Mouse (Mus musculus): ENCODE results near the gene Swsap1.

The Swsap1 gene

DNA sequence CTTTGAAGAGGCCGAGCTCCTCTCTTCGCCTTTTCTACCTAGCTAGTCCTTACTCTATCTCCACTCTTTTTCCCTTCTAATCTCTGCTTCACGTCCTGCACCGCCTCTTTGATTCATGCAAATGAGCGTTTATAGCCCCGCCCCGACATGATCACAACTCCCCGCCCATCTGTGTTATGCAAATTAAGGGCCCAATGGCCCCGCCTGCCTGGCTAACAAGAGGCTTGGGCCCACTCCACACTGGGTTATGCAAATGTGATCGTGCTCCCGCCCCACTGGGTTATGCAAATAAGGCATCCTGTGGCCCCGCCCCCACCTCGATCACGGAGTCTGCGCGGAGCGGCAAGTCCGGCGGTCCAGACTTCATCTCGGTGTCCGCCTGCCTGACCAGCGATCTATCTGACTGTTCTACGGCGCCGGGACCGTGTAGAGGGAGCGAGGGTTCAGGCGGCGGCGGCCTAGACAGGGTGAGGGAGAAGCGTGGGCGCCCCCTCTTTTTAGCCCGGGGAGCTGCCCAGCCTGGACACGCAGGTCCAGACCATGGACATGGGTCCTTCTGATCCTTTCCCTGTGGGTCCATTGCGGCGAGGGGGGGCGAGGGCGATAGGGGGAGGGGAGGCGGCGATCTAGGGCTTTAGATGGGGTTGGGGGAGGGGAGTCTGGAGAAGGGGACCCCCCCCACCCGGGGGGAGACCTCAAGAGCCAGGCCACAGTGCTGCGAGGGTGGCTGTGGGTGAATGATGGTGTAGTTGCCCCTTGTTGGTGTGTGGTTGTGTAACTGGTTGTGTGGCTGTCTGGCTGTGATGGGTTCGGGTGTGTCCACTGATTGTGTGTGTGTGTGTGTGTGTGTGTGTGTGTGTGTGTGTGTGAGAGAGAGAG is 18.6 kb upstream of the Swsap1 start, which contains the start of gene Plppr2:
Gene Plppr2, plus strand, starts transcription at position 342 of the 879 bp plus-strand sequence.
- DNase-seq (ENCODE audit: low read depth): peak; percentile 91

DNA sequence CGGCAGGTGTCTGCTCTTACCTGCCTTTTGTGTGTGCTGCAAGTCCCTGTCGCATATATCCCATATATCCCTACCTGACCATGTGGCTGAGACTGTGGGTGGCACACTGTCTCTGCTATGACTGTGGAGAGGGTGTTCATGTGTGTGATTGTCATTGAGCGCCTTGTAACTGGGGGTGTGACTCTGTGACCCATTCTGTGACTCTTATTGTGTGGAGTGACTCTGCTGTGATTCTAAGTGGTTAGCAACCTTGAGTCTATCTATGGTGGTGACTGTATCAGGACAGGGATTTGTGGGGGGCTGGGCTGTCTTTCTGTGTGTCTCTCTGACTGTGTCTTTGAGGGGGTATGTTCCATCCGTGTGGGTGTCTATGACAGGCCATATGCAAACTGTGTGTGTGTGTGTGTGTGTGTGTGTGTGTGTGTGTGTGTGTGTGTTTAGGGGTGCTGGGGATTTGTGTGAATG is 17.8 kb upstream of the Swsap1 start:
- DNase-seq (ENCODE audit: low read depth): no peak

- DNase-seq (ENCODE audit: low read depth): no peak
Measured at GRCm38 (mm10) chr9:21938234-21938855, 17.2 kb upstream of the Swsap1 start.

DNA sequence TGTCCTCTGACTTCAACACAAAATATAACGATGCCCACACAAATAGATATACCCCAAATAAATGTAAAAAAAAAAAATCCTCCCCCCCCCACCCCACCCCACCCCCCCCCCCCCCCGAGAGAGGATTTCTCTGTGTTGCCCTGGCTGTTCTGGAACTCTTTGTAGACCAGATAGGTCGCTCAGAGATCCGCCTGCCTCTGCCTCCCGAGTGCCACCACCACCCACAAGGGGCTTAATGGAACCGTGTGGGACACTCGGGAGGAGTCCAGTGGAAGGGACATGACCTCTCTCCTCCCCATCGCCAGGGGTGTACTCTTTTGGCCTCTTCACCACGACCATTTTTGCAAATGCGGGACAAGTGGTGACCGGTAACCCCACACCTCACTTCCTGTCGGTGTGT is 12.5 kb upstream of the Swsap1 start:
- no peak for DNase-seq (ENCODE audit: low read depth)

DNA sequence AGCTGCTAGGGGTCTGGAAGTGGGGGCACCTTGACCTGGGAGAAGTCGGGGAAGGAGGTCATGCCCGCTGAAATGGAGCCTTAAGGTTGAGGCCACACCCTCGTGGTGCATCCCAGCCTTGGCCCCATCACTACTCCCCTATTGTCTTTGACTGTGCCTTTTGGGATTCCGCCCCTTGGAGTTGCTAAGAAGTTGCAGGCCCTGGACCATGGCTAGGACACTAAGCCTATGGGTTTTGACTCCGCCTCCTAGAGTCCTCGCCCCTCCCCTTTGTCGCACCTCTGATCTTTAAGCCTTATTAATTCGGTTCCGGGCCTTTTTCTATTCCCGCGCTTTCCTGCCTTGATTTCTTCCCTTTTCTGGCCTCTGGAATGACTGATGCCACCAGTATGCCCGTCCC is 11.9 kb upstream of the Swsap1 start:
- DNase-seq (ENCODE audit: low read depth): no peak

- DNase-seq (ENCODE audit: low read depth): no peak
Measured at GRCm38 (mm10) chr9:21944267-21944666, 11.3 kb upstream of the Swsap1 start.

GRCm38 (mm10) chr9:21947540-21948130 is 7.9 kb upstream of the Swsap1 start:
- DNase-seq (ENCODE audit: low read depth): no peak

GRCm38 (mm10) chr9:21948146-21948545 is 7.4 kb upstream of the Swsap1 start:
- DNase-seq (ENCODE audit: low read depth): no peak

GRCm38 (mm10) chr9:21948790-21949189 is 6.8 kb upstream of the Swsap1 start:
- DNase-seq (ENCODE audit: low read depth): no peak

DNA sequence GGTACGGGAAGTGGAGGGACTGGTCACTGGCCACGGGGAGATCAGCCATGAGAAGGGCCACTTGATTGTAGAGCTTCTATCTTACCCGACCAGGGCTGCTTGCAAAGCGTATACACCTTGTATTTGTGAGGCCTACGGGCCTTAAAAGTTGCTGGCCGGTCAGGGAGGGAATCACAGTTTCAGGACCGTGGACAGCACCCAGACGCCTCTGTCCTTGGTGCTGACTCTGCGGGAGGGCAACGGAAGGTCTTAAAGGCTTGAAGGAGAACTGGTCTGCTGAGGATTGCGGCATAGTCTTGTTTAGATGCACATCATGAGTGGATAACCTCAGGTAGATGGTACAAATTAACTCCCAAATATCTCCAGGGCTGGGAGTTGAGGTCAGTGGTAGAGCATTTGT is 5.2 kb upstream of the Swsap1 start:
- peak; percentile 70 for DNase-seq (ENCODE audit: low read depth)

DNA sequence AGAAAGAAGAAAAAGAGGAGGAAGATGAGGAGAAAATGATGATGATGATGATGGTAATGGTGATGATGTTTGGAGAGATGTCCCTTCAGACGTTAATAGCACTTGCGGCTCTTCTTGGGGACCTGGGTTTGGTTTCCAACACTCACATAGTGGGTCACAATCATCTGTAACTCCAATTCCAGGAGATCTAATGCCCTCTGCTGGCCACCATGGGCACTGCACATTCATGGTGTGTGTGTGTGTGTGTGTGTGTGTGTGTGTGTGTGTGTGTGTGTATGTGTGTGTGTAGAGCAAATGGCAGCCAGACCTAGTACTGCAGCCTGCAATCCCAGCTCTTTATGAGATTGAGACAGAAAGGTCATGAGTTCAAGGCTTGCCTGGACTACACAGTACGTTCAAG is 3.6 kb upstream of the Swsap1 start:
- no peak for DNase-seq (ENCODE audit: low read depth)

DNA sequence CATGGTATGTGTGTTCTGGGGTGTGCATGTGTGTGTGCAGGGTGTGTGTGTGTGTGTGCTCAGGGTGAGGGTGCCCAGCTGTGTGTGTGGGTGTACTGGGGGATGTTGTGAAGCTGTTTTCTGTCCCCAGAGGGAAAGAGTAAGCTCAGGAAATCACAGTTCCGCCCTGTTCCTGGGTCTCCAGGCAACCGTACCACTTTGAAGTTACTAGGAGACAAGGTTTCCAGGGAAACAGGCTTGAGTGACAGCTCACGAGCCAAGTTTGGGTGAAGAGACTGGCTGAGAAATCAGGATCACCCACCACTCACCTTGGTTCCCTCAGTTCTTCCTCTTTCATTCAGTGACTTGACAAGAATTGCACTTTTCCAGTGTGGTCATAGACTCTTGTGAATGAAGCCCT is 2.0 kb upstream of the Swsap1 start:
- DNase-seq (ENCODE audit: low read depth): no peak

DNA sequence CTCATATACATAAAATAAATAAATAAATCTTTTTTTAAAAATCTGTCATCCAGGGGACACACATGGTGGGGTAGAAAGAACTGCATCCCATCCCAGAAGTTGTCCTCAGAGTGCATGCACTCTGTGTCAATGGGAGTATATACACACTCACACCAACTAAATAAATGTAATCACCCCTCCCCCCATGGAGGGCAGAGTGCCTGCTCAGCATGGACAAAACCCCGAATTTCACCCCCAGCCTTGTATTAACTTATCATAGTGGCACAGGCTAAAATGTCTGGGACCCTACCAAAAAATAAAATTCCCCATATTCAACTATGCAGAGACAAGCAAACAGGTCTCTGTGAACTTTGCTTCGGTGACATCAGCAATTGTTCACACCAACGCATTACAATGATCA is 920 bp upstream of the Swsap1 start:
- no peak for DNase-seq (ENCODE audit: low read depth)

DNA sequence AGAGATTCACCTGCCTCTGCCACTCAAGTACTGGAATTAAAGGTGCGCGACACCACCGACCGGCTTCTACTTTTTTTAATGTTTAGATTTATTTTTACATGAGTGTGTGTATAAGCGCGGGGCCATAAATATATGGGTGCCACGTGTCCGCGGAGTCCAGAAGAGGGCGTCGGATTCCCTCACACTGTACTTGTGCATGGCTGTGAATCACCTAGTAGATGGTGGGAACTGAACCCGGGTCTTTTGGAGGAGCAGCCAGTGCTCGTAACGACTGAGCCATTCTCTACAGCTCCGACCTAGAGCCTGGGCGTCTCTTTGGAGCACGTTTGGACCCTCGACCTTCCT is 358 bp upstream of the Swsap1 start:
- no peak for DNase-seq (ENCODE audit: low read depth)

DNA sequence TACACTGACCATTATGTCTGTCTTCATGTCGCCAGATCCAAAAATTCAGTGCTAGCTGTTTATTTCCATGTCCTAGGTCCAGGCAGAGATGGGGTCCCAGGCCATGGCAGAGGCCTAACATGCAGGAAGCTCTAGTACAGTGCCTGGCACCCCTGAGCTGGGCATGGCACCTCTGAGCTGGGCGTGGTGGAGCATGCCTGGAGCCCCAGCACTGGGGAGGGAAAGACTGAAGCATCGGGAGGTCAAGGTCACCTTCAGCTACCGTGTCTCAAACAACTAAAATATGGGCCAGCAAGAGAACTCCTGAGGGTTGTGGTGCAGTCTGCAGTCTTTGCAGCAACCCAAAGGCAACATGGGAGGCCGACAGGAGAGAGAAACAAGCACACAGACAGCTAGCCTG is 2.8 kb downstream of the Swsap1 start:
- DNase-seq (ENCODE audit: low read depth): no peak

GRCm38 (mm10) chr9:21959244-21959643 is 3.7 kb downstream of the Swsap1 start:
- DNase-seq (ENCODE audit: low read depth): no peak

DNA sequence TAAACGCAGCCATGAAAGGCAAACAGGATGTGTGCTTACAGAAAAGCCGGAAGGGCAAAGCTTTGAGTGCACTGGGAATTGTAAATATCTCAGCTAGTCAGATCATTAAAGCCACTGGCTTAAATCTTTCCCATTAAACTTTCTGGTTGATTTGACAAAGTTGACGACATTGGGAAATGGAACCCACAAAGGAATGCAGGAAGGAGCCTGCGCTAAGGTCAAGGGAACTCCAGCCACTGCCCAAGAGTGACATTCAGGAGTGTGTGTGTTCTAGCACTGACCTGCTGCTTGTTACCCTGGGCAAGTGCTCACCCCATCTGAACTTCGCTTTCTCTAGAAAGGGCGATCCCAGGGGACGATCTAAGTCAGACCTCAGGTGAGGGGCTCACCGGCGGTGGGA is 4.6 kb downstream of the Swsap1 start:
- DNase-seq (ENCODE audit: low read depth): no peak

DNA sequence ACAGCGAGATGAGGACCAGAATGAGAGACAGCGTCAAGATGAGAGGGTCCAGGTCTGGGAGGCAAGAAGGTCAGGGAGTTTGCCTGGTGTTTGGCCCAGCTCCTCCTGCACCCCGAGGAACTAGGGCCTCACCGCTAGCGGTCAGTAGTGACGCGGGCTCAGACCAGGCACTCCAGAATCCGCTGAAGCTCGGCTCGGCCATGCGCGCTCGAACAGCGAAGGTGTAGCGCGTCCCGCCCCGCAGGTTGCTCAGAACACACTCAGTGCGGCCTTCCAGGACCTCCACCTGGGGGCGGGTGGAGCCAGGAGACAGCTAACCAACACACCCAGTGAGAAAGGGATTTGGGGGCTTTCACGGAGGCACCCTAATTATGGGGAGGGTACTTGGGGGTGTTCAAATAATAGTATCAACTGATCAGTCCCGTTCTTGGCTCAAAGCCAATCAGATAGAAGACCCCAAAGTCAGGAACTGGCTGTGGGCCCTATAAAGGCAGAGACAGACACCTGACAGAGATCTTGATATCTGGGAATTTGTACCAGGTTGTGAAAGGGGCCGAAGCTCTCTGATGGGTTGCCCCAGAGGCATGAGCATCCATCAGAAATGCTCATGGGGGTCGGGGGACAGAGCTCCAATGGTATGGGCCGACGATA is 5.1 kb downstream of the Swsap1 start:
- DNase-seq (ENCODE audit: low read depth): no peak

DNA sequence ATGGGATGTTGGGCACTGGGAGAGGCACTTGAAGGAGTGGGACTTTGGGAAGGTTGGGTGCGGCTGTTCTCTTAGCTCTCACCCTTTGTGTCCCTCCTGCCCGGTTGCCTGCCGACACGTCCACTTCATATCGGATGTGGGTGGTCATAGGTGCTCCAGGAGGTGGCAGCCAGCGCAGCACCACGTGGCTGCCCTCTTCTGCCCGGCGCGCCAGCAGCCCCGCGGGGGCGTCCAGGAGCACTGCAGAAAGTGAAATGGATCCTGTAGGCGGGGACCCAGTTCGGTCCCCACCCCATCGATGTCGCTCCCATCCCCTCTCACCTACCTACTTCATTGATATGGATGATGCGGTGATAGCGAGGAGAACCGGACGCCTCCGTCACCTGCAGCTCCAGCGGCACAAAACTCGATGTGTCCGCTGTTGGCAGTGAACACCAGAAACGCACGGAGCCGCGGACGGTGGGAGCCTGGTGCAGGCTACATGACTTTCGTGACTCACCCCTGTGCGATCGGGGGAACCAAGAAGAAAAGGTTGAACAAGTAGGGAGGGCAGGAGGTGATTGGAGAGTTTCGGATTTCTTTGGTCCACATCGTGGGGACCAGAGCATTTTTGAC is 5.9 kb downstream of the Swsap1 start:
- DNase-seq (ENCODE audit: low read depth): no peak

GRCm38 (mm10) chr9:21962010-21962409 is 6.5 kb downstream of the Swsap1 start:
- no peak for DNase-seq (ENCODE audit: low read depth)

- DNase-seq (ENCODE audit: low read depth): peak; percentile 89
Measured at GRCm38 (mm10) chr9:21962416-21963059, 7.0 kb downstream of the Swsap1 start.

DNA sequence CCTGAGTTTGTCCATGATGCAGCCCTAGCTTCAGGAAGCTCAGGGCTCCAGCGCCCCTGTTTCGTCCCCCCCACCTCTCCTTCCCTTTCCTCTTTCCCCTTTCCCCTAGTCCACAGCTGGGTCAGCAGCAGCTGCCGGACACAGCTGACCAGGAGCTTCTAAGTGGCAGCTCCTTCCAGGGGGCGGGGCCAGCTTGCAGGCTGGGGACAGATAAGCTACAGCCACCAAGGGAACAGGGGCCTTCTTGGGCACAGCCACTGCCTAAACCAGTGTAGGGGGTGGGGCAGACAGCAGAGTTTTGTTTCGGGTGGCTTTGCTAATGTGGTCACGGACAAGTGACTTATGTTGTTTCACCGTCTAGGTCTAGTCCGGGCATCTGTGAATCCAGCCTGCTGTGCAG is 7.9 kb downstream of the Swsap1 start, which contains the start of gene Epor:
Gene Epor, minus strand, starts transcription at position 90 of the 400 bp plus-strand sequence.
- no peak for DNase-seq (ENCODE audit: low read depth)

Measured in c-Kit-positive CD71-negative TER-119-negative erythroid progenitor cells, embryonic 14.5 days (primary cell).